Mouse (Mus musculus) MEL (cell line): ENCODE results near the gene Gm43064.

Experiments used
- GATA1 ChIP-seq: IDR thresholded peaks from 2 replicates; pipeline ENCODE4 v1.6.1; 2011; ENCODE audit warnings: low read depth, low read length, improper control_type of control experiment
- MAFK ChIP-seq: IDR thresholded peaks from 2 replicates; pipeline ENCODE4 v1.6.1; 2011; ENCODE audit warnings: low read depth, mild to moderate bottlenecking, low read length, improper control_type of control experiment, borderline replicate concordance
- POLR2A ChIP-seq, 2 experiments: IDR thresholded peaks; 2 replicates each; pipeline ENCODE4 v1.6.1; 2011 to 2012; ENCODE audit warnings: low read length in 2 of 2, mild to moderate bottlenecking in 2 of 2, control low read depth in 1 of 2, improper control_type of control experiment in 1 of 2, low read depth in 1 of 2, moderate library complexity in 1 of 2; ENCODE audit not compliant: control insufficient read depth in 1 of 2, insufficient read depth in 1 of 2, poor library complexity in 1 of 2

DNA sequence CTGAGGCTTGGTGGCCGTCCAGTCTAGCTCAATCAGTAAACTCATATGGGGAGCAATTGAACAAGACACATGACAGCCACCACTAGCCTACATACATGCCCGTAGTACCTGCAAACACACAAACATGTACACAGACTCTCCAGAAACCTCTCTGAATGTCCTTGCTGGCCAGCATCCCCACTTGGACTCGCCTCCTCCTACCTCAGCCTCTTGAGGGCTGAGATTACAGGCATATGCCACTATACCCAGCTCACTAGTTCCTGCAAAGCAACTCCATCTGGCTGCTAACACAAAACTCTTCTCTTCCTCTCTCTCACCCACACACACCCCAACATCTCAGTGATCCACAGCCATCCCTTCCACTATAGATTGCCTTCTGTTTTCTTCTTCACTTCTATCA lies 29.1 kb upstream of the Gm43064 start:
- no peak for TF ChIP-seq POLR2A (IDR thresholded peaks at IDR 0.05; ENCODE audit: control insufficient read depth in 1 of 2, insufficient read depth in 1 of 2, low read depth in 1 of 2, low read length in 2 of 2, poor library complexity in 1 of 2)
- TF ChIP-seq MAFK = no peak
- TF ChIP-seq GATA1 = no peak
